Mouse (Mus musculus): ENCODE results near the gene Pdgfa. TPM values are rescaled to one million over a fixed set of nuclear protein-coding genes. Genes with fewer than 3 reads are reported as not detected.

The Pdgfa gene
- total and polyA plus RNA-seq, 3 experiments, result not detected

DNA sequence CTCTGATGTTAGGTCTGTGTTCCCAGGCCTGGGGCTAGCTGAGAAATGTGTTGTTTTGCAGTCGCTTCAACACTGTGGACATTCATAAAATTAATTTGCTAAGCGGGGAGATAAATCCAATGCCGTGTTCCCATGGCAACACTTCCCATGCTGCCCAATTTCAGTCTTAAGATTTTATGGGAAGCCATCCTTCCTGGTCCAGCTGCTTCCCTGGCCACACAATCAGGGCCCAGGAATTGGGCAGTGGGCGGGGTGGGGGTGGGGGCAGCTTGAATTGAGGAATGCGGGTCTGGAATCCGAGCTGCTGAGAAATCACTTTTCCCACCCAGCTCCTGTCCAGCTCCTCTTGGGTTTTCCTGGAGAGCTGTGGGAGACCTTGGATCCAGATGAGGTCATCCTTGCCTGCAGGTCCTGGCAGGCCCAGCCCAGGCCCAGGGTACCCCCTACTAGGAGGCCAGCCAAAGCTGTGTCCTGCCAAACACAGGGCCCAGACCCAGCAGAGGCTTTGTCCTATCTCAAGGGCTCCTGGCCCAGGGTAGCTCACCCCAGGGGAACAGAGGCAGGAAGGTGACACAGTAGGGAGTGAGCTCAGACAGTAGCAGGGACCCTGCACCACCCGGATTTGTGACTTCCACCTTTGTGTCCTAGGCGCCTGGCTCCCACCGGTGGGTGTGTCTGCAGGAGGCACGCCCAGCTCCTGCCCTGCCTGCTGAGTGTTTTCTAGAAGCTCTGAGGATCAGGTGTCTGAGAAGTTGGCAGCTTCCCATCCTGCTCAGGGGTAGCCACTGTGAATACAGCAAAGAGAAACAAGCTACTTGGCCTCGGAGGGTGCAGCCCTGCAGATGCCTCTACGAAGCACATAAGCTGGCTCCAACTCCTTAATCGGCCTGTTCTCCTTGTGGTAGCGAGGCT lies 36.5 kb upstream of the Pdgfa start:
- DNase-seq (ENCODE audit: low spot score) (no peak), ATAC-seq (ENCODE audit: extremely low read depth, insufficient number of reproducible peaks, low FRiP score, poor library complexity, severe bottlenecking) (no peak)
- Histone ChIP-seq H3K9me3 (replicated peaks) (no peaks in the 10 kb centered on the region), H3K4me1 (ENCODE audit: insufficient read depth, low read depth, low read length) (no peaks in the 10 kb centered on the region), H3K36me3 (replicated peaks) (no peaks in the 10 kb centered on the region), H3K27me3 (ENCODE audit: insufficient read depth, low read length) (no peaks in the 10 kb centered on the region), H3K4me3 (ENCODE audit: low read depth, low read length) (no peak overlapping the region)
- no peak for TF ChIP-seq GATA2 (IDR thresholded peaks at IDR 0.05; ENCODE audit: borderline replicate concordance, low read depth, low read length)
- no peak for TF ChIP-seq POLR2AphosphoS5 (IDR thresholded peaks at IDR 0.05; ENCODE audit: insufficient replicate concordance, low read depth, low read length)
- no peak for TF ChIP-seq TAL1 (conservative IDR thresholded peaks at IDR 0.05; ENCODE audit: low read depth, low read length)
- TF ChIP-seq GATA1 (IDR thresholded peaks at IDR 0.05; ENCODE audit: borderline replicate concordance, low read length), result no peak
- TF ChIP-seq CTCF (IDR thresholded peaks at IDR 0.05; ENCODE audit: low read depth, low read length), result no peak

DNA sequence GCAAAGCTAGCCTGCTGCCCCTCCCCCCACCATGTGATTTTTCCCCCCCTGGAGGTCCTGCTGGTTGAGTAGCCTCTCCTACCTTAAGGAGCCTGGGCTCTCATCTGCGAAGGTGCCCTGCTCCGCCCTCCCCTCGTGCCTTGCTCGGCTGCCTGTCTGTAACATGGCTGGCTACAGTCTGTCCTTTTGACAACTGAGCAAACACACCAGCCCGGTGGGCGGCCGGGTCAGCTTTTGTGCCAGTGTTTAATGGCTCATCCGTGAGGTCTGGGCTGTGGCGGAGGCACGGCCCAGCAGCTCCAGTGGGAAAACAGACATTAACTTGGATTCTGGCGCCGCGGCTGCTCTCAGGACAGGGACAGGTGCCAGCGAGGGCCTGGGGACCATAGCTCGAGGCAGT lies 30.4 kb upstream of the Pdgfa start:
- no peaks in the 10 kb centered on the region; the same call in 1 of the 2 replicates for H3K4me1 ChIP-seq (ENCODE audit: insufficient read depth, low read depth, low read length)
- no peaks in the 10 kb centered on the region; the same call in 1 of the 2 replicates for H3K27me3 ChIP-seq (ENCODE audit: insufficient read depth, low read length)
- H3K9me3 ChIP-seq (replicated peaks), result no peaks in the 10 kb centered on the region
- TF ChIP-seq CTCF (IDR thresholded peaks at IDR 0.05; ENCODE audit: low read depth, low read length), result no peak
- TF ChIP-seq POLR2AphosphoS5 (IDR thresholded peaks at IDR 0.05; ENCODE audit: insufficient replicate concordance, low read depth, low read length), result no peak
- TF ChIP-seq GATA1 (IDR thresholded peaks at IDR 0.05; ENCODE audit: borderline replicate concordance, low read length), result no peak
- TF ChIP-seq TAL1 (conservative IDR thresholded peaks at IDR 0.05; ENCODE audit: low read depth, low read length), result no peak
- no peak for TF ChIP-seq GATA2 (IDR thresholded peaks at IDR 0.05; ENCODE audit: borderline replicate concordance, low read depth, low read length)
- no peak overlapping the region for H3K4me3 ChIP-seq (ENCODE audit: low read depth, low read length)
- no peaks in the 10 kb centered on the region for H3K36me3 ChIP-seq (replicated peaks)
- no peak for DNase-seq (ENCODE audit: low spot score)
- ATAC-seq (ENCODE audit: extremely low read depth, insufficient number of reproducible peaks, low FRiP score, poor library complexity, severe bottlenecking), result no peak

DNA sequence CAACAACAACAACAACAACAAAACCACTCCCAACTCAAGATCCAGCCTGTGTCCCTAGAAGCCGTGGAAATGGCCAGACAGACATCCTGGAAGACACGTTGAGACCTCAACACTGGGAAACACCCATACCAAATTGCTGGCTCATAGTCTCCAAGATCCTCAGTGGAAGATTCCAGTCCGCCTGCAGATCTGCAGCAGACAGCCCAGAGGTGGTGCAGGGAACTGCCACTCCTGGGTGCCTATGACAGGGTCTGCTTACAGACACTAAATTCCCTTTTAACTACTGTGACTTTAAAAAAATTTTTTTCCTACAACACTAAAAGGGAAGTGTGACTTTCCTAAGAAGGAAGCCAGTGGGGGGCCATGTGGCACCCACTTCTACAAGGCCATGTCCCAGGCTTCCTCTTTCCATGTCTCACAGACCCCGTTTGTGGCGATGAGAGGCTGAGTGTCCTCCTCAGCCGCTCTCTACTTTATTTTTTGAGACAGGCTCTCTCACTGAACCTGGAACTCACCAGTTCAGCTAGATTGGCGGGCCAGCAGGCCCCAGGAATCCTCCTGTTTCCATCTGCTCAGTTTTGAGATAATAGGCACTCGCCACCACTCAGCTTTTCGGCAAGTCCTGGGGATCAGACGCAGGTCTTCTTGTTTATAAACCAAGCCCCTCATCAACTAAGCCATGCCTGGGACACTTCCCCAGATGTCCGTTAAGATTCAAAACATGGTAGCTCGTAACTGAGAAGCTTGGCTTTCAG lies 27.4 kb upstream of the Pdgfa start:
- no peaks in the 10 kb centered on the region for H3K36me3 ChIP-seq (replicated peaks)
- DNase-seq (ENCODE audit: low spot score) (no peak), ATAC-seq (ENCODE audit: extremely low read depth, insufficient number of reproducible peaks, low FRiP score, poor library complexity, severe bottlenecking) (no peak)
- no peak for TF ChIP-seq POLR2AphosphoS5 (IDR thresholded peaks at IDR 0.05; ENCODE audit: insufficient replicate concordance, low read depth, low read length)
- TF ChIP-seq GATA1 (IDR thresholded peaks at IDR 0.05; ENCODE audit: borderline replicate concordance, low read length), result no peak
- TF ChIP-seq CTCF (IDR thresholded peaks at IDR 0.05; ENCODE audit: low read depth, low read length), result no peak
- no peak for TF ChIP-seq TAL1 (conservative IDR thresholded peaks at IDR 0.05; ENCODE audit: low read depth, low read length)
- TF ChIP-seq GATA2 (IDR thresholded peaks at IDR 0.05; ENCODE audit: borderline replicate concordance, low read depth, low read length), result no peak
- no peaks in the 10 kb centered on the region; the same call in 1 of the 2 replicates for H3K27me3 ChIP-seq (ENCODE audit: insufficient read depth, low read length)
- H3K9me3 ChIP-seq (replicated peaks), result no peaks in the 10 kb centered on the region
- H3K4me3 ChIP-seq (ENCODE audit: low read depth, low read length), result no peak overlapping the region
- no peaks in the 10 kb centered on the region; the same call in 1 of the 2 replicates for H3K4me1 ChIP-seq (ENCODE audit: insufficient read depth, low read depth, low read length)

DNA sequence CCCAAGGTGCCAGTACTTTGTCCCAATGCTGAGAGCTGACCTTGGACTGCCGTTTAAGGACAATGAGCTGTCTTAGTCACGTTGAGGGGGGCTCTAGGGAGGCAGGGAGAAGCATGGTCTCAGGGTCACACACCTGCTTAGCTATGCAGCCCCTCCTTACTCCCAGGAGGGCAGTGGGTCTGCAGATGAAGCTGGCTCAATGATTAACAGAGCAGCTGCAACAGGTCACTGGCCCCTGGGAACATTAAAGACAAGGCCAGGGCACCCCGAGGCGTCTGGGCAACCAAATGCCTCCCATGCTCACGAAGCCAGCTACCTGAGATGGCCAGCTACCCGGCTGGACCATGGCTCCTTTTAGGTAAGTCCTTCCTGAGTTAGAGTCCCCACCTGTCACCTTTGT lies 23.4 kb upstream of the Pdgfa start:
- no peaks in the 10 kb centered on the region for H3K36me3 ChIP-seq (replicated peaks)
- TF ChIP-seq GATA2 (IDR thresholded peaks at IDR 0.05; ENCODE audit: borderline replicate concordance, low read depth, low read length), result no peak
- TF ChIP-seq GATA1 (IDR thresholded peaks at IDR 0.05; ENCODE audit: borderline replicate concordance, low read length), result no peak
- TF ChIP-seq POLR2AphosphoS5 (IDR thresholded peaks at IDR 0.05; ENCODE audit: insufficient replicate concordance, low read depth, low read length), result no peak
- TF ChIP-seq TAL1 (conservative IDR thresholded peaks at IDR 0.05; ENCODE audit: low read depth, low read length), result no peak
- no peak for TF ChIP-seq CTCF (IDR thresholded peaks at IDR 0.05; ENCODE audit: low read depth, low read length)
- H3K9me3 ChIP-seq (replicated peaks), result no peaks in the 10 kb centered on the region
- H3K4me1 ChIP-seq (ENCODE audit: insufficient read depth, low read depth, low read length), result no peaks in the 10 kb centered on the region
- ATAC-seq (ENCODE audit: extremely low read depth, insufficient number of reproducible peaks, low FRiP score, poor library complexity, severe bottlenecking), result no peak
- no peak overlapping the region for H3K4me3 ChIP-seq (ENCODE audit: low read depth, low read length)
- no peaks in the 10 kb centered on the region; the same call in 1 of the 2 replicates for H3K27me3 ChIP-seq (ENCODE audit: insufficient read depth, low read length)
- no peak for DNase-seq (ENCODE audit: low spot score)

DNA sequence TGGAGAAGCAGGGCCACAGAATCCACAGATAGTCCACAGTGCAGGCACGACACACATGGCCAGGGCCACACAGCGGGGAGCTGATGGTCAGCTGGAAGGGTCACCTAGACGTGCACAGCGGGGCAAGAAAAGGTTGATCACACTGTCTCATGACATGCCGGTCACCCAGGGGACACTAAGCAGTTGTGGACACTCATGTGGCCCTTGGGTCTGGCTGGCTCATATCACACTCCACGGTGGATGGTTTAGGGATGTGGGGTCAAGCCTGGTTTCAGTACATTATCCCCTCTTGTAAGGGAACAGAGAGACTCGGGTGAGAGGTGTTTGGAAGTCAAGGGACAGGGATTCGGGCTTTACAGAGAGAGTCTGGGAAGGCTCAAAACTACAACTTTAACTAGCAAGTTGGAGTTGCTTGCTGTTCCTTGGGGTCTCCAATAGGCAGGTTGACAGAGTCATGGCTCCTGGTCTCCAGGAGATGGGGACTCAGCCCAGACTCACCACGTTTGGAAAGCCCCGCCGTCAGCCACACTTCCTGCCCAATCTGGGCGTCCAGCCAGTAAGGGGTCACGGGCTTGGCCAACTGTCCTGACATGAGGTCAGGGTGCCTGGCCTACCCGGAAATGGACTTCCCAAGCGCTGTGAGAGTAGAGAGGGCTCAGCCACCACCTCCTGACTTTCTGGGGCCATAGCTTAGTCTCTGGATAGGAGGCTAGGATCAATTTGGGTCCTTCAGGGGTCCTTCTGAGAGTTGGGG lies 20.4 kb upstream of the Pdgfa start:
- TF ChIP-seq CTCF (IDR thresholded peaks at IDR 0.05; ENCODE audit: low read depth, low read length), result no peak
- TF ChIP-seq TAL1 (conservative IDR thresholded peaks at IDR 0.05; ENCODE audit: low read depth, low read length), result no peak
- TF ChIP-seq GATA2 (IDR thresholded peaks at IDR 0.05; ENCODE audit: borderline replicate concordance, low read depth, low read length), result no peak
- TF ChIP-seq GATA1 (IDR thresholded peaks at IDR 0.05; ENCODE audit: borderline replicate concordance, low read length), result no peak
- no peak for TF ChIP-seq POLR2AphosphoS5 (IDR thresholded peaks at IDR 0.05; ENCODE audit: insufficient replicate concordance, low read depth, low read length)
- no peaks in the 10 kb centered on the region for H3K9me3 ChIP-seq (replicated peaks)
- DNase-seq (ENCODE audit: low spot score), result no peak
- ATAC-seq (ENCODE audit: extremely low read depth, insufficient number of reproducible peaks, low FRiP score, poor library complexity, severe bottlenecking), result no peak
- no peaks in the 10 kb centered on the region for H3K4me1 ChIP-seq (ENCODE audit: insufficient read depth, low read depth, low read length)
- H3K4me3 ChIP-seq (ENCODE audit: low read depth, low read length), result no peak overlapping the region
- no peaks in the 10 kb centered on the region; the same call in 1 of the 2 replicates for H3K27me3 ChIP-seq (ENCODE audit: insufficient read depth, low read length)
- no peaks in the 10 kb centered on the region for H3K36me3 ChIP-seq (replicated peaks)

Measured in G1E (cell line).